Mouse (Mus musculus) hindbrain, embryonic 14.5 days (tissue): ENCODE results near the gene Apob. TPM values are rescaled to one million over a fixed set of nuclear protein-coding genes. Genes with fewer than 3 reads are reported as not detected.

Source experiments
- ATAC-seq: fragments of 200-750 bp; cut with Nextera tagmentation; 2 replicates; pipeline ENCODE4 v1.8.0; 2017; ENCODE audit warnings: moderate number of reproducible peaks, mild to moderate bottlenecking, moderate TSS enrichment, moderate library complexity; ENCODE audit not compliant: low FRiP score
- DNase-seq: peaks from one replicate; pipeline ENCODE4 v3.0.0-alpha.2; 2015; ENCODE audit warnings: low spot score
- H3K27ac ChIP-seq: fragments of 300-500 bp; sonication (generic); 2 replicates; pipeline ENCODE4 v1.5.1; 2014; ENCODE audit warnings: mild to moderate bottlenecking, moderate library complexity
- H3K27me3 ChIP-seq: fragments of 300-500 bp; sonication (generic); 2 replicates; pipeline ENCODE4 v1.6.1; 2014; ENCODE audit warnings: mild to moderate bottlenecking, low read length, mixed read lengths; ENCODE audit not compliant: control insufficient read depth, insufficient read depth
- H3K36me3 ChIP-seq: fragments of 300-500 bp; sonication (generic); replicated peaks from 2 replicates; pipeline ENCODE4 v1.6.1; 2014; ENCODE audit not compliant: control insufficient read depth, insufficient read depth
- H3K4me1 ChIP-seq: fragments of 300-500 bp; sonication (generic); replicated peaks from 2 replicates; pipeline ENCODE4 v1.6.1; 2014; ENCODE audit warnings: antibody characterized with exemption, low read length, mixed read lengths; ENCODE audit not compliant: control insufficient read depth, insufficient read depth
- H3K4me2 ChIP-seq: fragments of 300-500 bp; sonication (generic); replicated peaks from 2 replicates; pipeline ENCODE4 v1.6.1; 2014; ENCODE audit warnings: mild to moderate bottlenecking, moderate library complexity
- H3K4me3 ChIP-seq: fragments of 300-500 bp; sonication (generic); replicated peaks from 2 replicates; pipeline ENCODE4 v1.5.1; 2014; ENCODE audit warnings: mild to moderate bottlenecking, low read length
- H3K9ac ChIP-seq: fragments of 300-500 bp; sonication (generic); 2 replicates; pipeline ENCODE4 v1.6.1; 2014
- H3K9me3 ChIP-seq: fragments of 300-500 bp; sonication (generic); 2 replicates; pipeline ENCODE4 v1.6.1; 2016; ENCODE audit warnings: low read length; ENCODE audit not compliant: control insufficient read depth
- WGBS: fragments of 180-500 bp; shearing (Covaris S2); extraction: QIAGEN DNeasy Blood & Tissue Kit; methylation state at CpG from one replicate; pipeline ENCODE4 v1.1.7; 2014; 5-methylcytosine and 5-hydroxymethylcytosine counted together
- polyA plus RNA-seq: library from polyadenylated mRNA; unstranded; fragments of >200 nt; fragmentation: Nextera tagmentation; extraction: Ambion mirVana; gene quantifications from 2 replicates; pipeline ENCODE4 v1.2.1, GENCODE M21; 2014

Apob gene
- polyA plus RNA-seq, 1 experiment from 2014 or later, result 0.19 TPM

DNA sequence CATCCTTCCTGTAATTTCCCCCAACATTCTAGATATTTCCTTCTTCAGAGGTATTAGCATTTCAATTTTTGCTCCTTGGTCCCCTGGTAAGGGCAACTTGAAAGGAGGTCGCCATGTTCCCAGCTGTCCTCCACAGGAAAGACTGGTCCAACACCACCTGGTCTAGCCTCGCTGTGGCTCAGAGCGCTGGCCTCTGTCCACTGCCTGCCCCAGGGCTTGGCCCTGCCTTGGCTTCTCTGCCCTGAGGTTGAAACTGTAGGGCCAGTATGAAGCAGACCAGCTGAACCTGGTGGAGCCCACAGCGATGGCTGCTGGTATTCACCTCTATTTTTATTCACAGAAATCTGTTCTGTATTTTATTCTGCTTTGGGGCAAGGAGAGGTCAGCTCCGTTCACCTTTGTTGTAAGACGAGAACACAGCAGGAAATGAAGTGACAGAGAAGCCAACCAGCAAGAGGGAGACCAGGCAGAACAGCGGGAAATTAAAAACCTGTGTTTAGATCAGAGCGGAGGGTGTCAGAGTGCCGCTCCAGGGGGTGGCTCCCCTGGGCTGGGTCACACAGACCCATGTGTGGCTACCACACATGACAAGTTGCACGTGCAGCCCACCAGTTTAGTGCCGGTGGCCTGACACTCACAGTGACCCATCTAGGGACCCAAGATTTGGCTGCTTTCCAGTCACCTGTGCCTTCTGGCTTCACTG lies 86.1 kb downstream of the Apob start:
- no peak overlapping the region for H3K27ac ChIP-seq
- DNase-seq, result no peak
- H3K36me3 ChIP-seq, result no peaks in the 10 kb centered on the region
- no peaks in the 10 kb centered on the region for H3K4me1 ChIP-seq
- no peak for ATAC-seq
- no peak overlapping the region for H3K9ac ChIP-seq
- H3K9me3 ChIP-seq, result no peaks in the 10 kb centered on the region
- WGBS, result 64% methylated on average over 11 of the region's 11 CpGs
- H3K27me3 ChIP-seq, result no peaks in the 10 kb centered on the region
- no peak overlapping the region for H3K4me3 ChIP-seq
- no peak overlapping the region for H3K4me2 ChIP-seq

Other genes starting within 250 kb of the Apob start
- 67.0 and 69.9 TPM in 2 replicates for gene Ldah, start 230.5 kb downstream of the Apob start, polyA plus RNA-seq